Mouse (Mus musculus) hindbrain, embryonic 10.5 days (tissue): Measurements from ENCODE around the gene Ankrd44. TPM values are rescaled to one million over a fixed set of nuclear protein-coding genes. Genes with fewer than 3 reads are reported as not detected.

Experiments
- DNase-seq: peaks from one replicate; pipeline ENCODE4 v3.0.0-alpha.2; 2017; ENCODE audit warnings: low spot score
- H3K27ac ChIP-seq: fragments of 300-500 bp; sonication (generic); 2 replicates; pipeline ENCODE4 v1.5.1; 2016; ENCODE audit warnings: mild to moderate bottlenecking, moderate library complexity
- H3K27me3 ChIP-seq: fragments of 300-500 bp; sonication (generic); 2 replicates; pipeline ENCODE4 v1.6.1; 2016; ENCODE audit warnings: mild to moderate bottlenecking; ENCODE audit not compliant: poor library complexity, insufficient read depth, severe bottlenecking
- H3K36me3 ChIP-seq: fragments of 300-500 bp; sonication (generic); 2 replicates; pipeline ENCODE4 v1.6.1; 2016; ENCODE audit warnings: mild to moderate bottlenecking, moderate library complexity
- H3K4me1 ChIP-seq: fragments of 300-500 bp; sonication (generic); replicated peaks from 2 replicates; pipeline ENCODE4 v1.6.1; 2016; ENCODE audit warnings: mild to moderate bottlenecking
- H3K4me3 ChIP-seq: fragments of 300-500 bp; sonication (generic); 2 replicates; pipeline ENCODE4 v1.5.1; 2016; ENCODE audit warnings: mild to moderate bottlenecking, moderate library complexity
- H3K9me3 ChIP-seq: fragments of 300-500 bp; sonication (generic); 2 replicates; pipeline ENCODE4 v1.6.1; 2016; ENCODE audit warnings: mild to moderate bottlenecking, moderate library complexity
- WGBS: fragments of 180-500 bp; shearing (Covaris S2); methylation state at CpG from one replicate; pipeline ENCODE4 v1.1.7; 2016; 5-methylcytosine and 5-hydroxymethylcytosine counted together
- polyA plus RNA-seq: library from polyadenylated mRNA; unstranded; fragments of >200 nt; fragmentation: Nextera tagmentation; extraction: Ambion mirVana; gene quantifications from 2 replicates; pipeline ENCODE4 v1.2.1, GENCODE M21; 2016

Gene Ankrd44
- polyA plus RNA-seq, 1 experiment from 2014 or later: 11.9 TPM

DNA sequence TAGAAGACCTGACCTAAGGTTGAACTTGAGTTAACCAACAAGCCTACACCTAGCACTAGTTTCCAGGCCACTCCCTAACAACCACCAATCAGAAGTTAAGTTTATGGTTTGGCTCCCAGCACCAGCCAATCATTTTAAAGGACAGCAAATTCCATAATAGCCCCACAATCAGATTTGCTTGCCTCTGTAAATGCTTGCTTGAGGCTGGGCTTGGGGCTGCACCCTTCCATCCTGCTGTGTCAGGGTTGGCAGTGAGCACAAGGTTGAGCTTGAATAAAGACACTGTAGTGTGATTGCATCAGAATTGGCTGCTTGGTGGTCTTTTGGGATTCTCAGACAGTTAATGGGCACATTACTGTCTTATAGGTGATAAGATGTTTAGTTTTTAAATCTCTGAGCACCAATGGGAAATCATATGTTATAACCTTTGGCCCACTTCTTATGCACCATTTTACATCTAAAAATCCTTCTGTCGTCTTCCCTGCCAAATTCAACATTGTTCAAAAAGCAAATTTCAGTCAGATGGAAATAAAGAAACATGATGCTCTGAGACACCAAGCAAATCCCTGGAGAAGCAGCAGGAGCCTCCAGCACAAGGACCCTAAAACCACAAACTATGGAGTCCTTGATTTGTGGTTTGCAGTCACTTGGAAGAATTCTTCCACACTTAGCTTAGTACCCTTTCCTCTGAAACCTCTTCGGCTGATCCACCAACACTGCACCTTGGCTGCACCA lies 119.9 kb downstream of the Ankrd44 start:
- Histone ChIP-seq H3K36me3 (no peaks in the 10 kb centered on the region), H3K9me3 (no peaks in the 10 kb centered on the region), H3K27me3 (no peaks in the 10 kb centered on the region), H3K4me1 (no peaks in the 10 kb centered on the region), H3K4me3 (no peak overlapping the region), H3K27ac (no peak overlapping the region)
- no peak for DNase-seq
- 90% methylated on average over 2 of the region's 2 CpGs for WGBS

- Histone ChIP-seq H3K9me3 (no peaks in the 10 kb centered on the region), H3K27me3 (no peaks in the 10 kb centered on the region), H3K4me3 (no peak overlapping the region), H3K36me3 (no peaks in the 10 kb centered on the region), H3K27ac (no peak overlapping the region), H3K4me1 (no peaks in the 10 kb centered on the region)
- no peak for DNase-seq
- 93% methylated on average over 9 of the region's 9 CpGs for WGBS
Measured at GRCm38 (mm10) chr1:54804406-54804805, 121.8 kb downstream of the Ankrd44 start.

- Histone ChIP-seq H3K4me3 (no peak overlapping the region), H3K27me3 (no peaks in the 10 kb centered on the region), H3K27ac (no peak overlapping the region), H3K4me1 (no peaks in the 10 kb centered on the region), H3K36me3 (no peaks in the 10 kb centered on the region), H3K9me3 (no peaks in the 10 kb centered on the region)
- DNase-seq: no peak
- WGBS: 87% methylated on average over 11 of the region's 11 CpGs
Measured at GRCm38 (mm10) chr1:54802703-54803102, 123.5 kb downstream of the Ankrd44 start.

GRCm38 (mm10) chr1:54801256-54801655 lies 124.9 kb downstream of the Ankrd44 start:
- DNase-seq: no peak
- H3K27ac ChIP-seq: no peak overlapping the region
- no peaks in the 10 kb centered on the region for H3K9me3 ChIP-seq
- H3K27me3 ChIP-seq: no peaks in the 10 kb centered on the region
- H3K4me3 ChIP-seq: no peak overlapping the region
- no peaks in the 10 kb centered on the region for H3K4me1 ChIP-seq
- no peaks in the 10 kb centered on the region for H3K36me3 ChIP-seq
- WGBS: 82% methylated on average over 2 of the region's 3 CpGs

GRCm38 (mm10) chr1:54799421-54799820 lies 126.8 kb downstream of the Ankrd44 start:
- Histone ChIP-seq H3K9me3 (no peaks in the 10 kb centered on the region), H3K4me3 (no peak overlapping the region), H3K36me3 (no peaks in the 10 kb centered on the region), H3K27ac (no peak overlapping the region), H3K27me3 (no peaks in the 10 kb centered on the region), H3K4me1 (no peaks in the 10 kb centered on the region)
- no peak for DNase-seq
- WGBS: 84% methylated on average over 1 of the region's 1 CpGs

GRCm38 (mm10) chr1:54798415-54798814 lies 127.8 kb downstream of the Ankrd44 start:
- H3K4me3 ChIP-seq: no peak overlapping the region
- H3K36me3 ChIP-seq: no peaks in the 10 kb centered on the region
- H3K4me1 ChIP-seq: no peaks in the 10 kb centered on the region
- no peaks in the 10 kb centered on the region for H3K27me3 ChIP-seq
- DNase-seq: no peak
- H3K9me3 ChIP-seq: no peaks in the 10 kb centered on the region
- WGBS: 80% methylated on average over 3 of the region's 3 CpGs
- H3K27ac ChIP-seq: no peak overlapping the region

- no peak for DNase-seq
- Histone ChIP-seq H3K27ac (no peak overlapping the region), H3K27me3 (no peaks in the 10 kb centered on the region), H3K36me3 (no peaks in the 10 kb centered on the region), H3K9me3 (no peaks in the 10 kb centered on the region), H3K4me3 (no peak overlapping the region), H3K4me1 (no peaks in the 10 kb centered on the region)
- WGBS: 85% methylated on average over 2 of the region's 2 CpGs
Measured at GRCm38 (mm10) chr1:54794709-54795108, 131.5 kb downstream of the Ankrd44 start.

DNA sequence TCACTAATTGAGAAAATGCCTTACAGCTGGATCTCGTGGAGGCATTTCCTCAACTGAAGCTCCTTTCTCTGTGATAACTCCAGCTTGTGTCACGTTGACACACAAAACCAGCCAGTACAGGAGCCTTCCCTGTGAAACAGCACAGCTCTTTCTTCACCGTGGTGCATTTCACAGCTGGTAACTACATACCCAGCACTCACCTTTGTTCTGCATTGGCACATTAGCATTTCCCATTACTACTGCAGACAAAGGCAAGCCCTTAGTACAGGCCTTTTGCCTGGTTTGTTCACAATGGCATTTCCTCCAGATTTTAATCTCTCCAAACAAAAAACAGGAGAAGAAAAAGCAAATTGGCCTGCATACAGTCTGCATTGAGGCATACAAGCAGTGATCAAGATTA lies 134.8 kb downstream of the Ankrd44 start:
- no peaks in the 10 kb centered on the region for H3K9me3 ChIP-seq
- no peak overlapping the region for H3K4me3 ChIP-seq
- 0 out of 2 replicates have a peak, but pooled peaks cover 3% of the 10 kb centered on the region for H3K4me1 ChIP-seq
- WGBS: 39% methylated on average over 3 of the region's 3 CpGs
- DNase-seq: no peak
- H3K27ac ChIP-seq: no peak overlapping the region
- H3K36me3 ChIP-seq: no peaks in the 10 kb centered on the region
- no peaks in the 10 kb centered on the region for H3K27me3 ChIP-seq

GRCm38 (mm10) chr1:54789327-54789960 lies 136.7 kb downstream of the Ankrd44 start:
- Histone ChIP-seq H3K36me3 (no peaks in the 10 kb centered on the region), H3K4me1 (0 out of 2 replicates have a peak, but pooled peaks cover 3% of the 10 kb centered on the region), H3K9me3 (no peaks in the 10 kb centered on the region), H3K27ac (no peak overlapping the region), H3K4me3 (no peak overlapping the region), H3K27me3 (no peaks in the 10 kb centered on the region)
- DNase-seq: no peak
- WGBS: 86% methylated on average over 7 of the region's 7 CpGs

DNA sequence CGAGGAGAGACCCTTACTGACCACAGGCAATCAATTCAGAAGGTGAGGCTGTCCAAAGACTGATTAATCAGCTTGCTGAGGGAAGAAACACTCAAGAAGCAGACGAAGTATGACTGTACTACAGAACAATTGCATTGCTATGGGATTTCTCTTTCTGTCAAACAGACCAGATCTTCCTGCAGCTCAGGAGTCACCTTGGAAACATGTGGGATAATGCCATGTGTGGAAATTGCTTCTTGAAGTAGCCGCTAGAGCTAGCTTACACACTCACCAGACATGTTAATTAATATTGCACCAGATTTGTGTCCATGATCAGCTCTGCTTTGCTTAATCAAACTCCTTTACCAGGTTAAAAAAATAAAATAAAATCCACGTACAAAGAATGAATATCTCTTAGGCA lies 137.8 kb downstream of the Ankrd44 start:
- Histone ChIP-seq H3K4me1 (0 out of 2 replicates have a peak, but pooled peaks cover 3% of the 10 kb centered on the region), H3K27ac (no peak overlapping the region)
- 83% methylated on average over 4 of the region's 4 CpGs for WGBS

GRCm38 (mm10) chr1:54778151-54778550 lies 148.0 kb downstream of the Ankrd44 start:
- no peaks in the 10 kb centered on the region for H3K9me3 ChIP-seq
- no peaks in the 10 kb centered on the region for H3K36me3 ChIP-seq
- H3K27me3 ChIP-seq: no peaks in the 10 kb centered on the region
- no peaks in the 10 kb centered on the region for H3K4me1 ChIP-seq
- no peak for DNase-seq
- H3K27ac ChIP-seq: no peak overlapping the region
- WGBS: 88% methylated on average over 6 of the region's 6 CpGs
- H3K4me3 ChIP-seq: no peak overlapping the region

More for the DNA sequence above, 137.8 kb downstream of the Ankrd44 start:
- DNase-seq: no peak
- H3K4me3 ChIP-seq: no peak overlapping the region
- H3K27me3 ChIP-seq: no peaks in the 10 kb centered on the region
- H3K9me3 ChIP-seq: no peaks in the 10 kb centered on the region
- H3K36me3 ChIP-seq: no peaks in the 10 kb centered on the region

GRCm38 (mm10) chr1:54777104-54777503 lies 149.1 kb downstream of the Ankrd44 start:
- Histone ChIP-seq H3K9me3 (no peaks in the 10 kb centered on the region), H3K27ac (no peak overlapping the region), H3K4me3 (no peak overlapping the region), H3K27me3 (no peaks in the 10 kb centered on the region), H3K36me3 (no peaks in the 10 kb centered on the region), H3K4me1 (no peaks in the 10 kb centered on the region)
- DNase-seq: no peak
- 86% methylated on average over 6 of the region's 6 CpGs for WGBS

GRCm38 (mm10) chr1:54776116-54776515 lies 150.1 kb downstream of the Ankrd44 start:
- no peaks in the 10 kb centered on the region for H3K27me3 ChIP-seq
- no peak overlapping the region for H3K4me3 ChIP-seq
- no peak overlapping the region for H3K27ac ChIP-seq
- no peaks in the 10 kb centered on the region for H3K36me3 ChIP-seq
- 52% methylated on average over 8 of the region's 8 CpGs for WGBS
- 0 out of 2 replicates have a peak, but pooled peaks cover 2% of the 10 kb centered on the region for H3K9me3 ChIP-seq
- no peak for DNase-seq
- H3K4me1 ChIP-seq: no peaks in the 10 kb centered on the region
